Mouse (Mus musculus) forebrain, postnatal 0 days (tissue): ENCODE results near the gene Cacna1e. TPM values are rescaled to one million over a fixed set of nuclear protein-coding genes. Genes with fewer than 3 reads are reported as not detected.
A peak's percentile ranks its signal among the peaks of the same experiment; 100 is the strongest.

ENCODE experiments used
- ATAC-seq: fragments of 200-750 bp; cut with Nextera tagmentation; 2 replicates; pipeline ENCODE4 v1.8.0; 2017; ENCODE audit warnings: mild to moderate bottlenecking, moderate library complexity
- DNase-seq: peaks from one replicate; pipeline ENCODE4 v3.0.0-alpha.2; 2015
- H3K27ac ChIP-seq: fragments of 300-500 bp; sonication (generic); 2 replicates; pipeline ENCODE4 v1.5.1; 2014; ENCODE audit warnings: low read depth, mild to moderate bottlenecking, antibody characterized with exemption, low read length, moderate library complexity, mixed read lengths
- H3K27me3 ChIP-seq: fragments of 300-500 bp; sonication (generic); 2 replicates; pipeline ENCODE4 v1.6.1; 2014; ENCODE audit warnings: mild to moderate bottlenecking, low read length, mixed read lengths; ENCODE audit not compliant: insufficient read depth
- H3K36me3 ChIP-seq: fragments of 300-500 bp; sonication (generic); 2 replicates; pipeline ENCODE4 v1.6.1; 2014; ENCODE audit warnings: mild to moderate bottlenecking, moderate library complexity; ENCODE audit not compliant: insufficient read depth
- H3K4me1 ChIP-seq: fragments of 300-500 bp; sonication (generic); 2 replicates; pipeline ENCODE4 v1.6.1; 2014; ENCODE audit warnings: antibody characterized with exemption; ENCODE audit not compliant: insufficient read depth
- H3K4me2 ChIP-seq: fragments of 300-500 bp; sonication (generic); 2 replicates; pipeline ENCODE4 v1.6.1; 2014; ENCODE audit warnings: low read depth, mild to moderate bottlenecking, moderate library complexity
- H3K4me3 ChIP-seq: fragments of 300-500 bp; sonication (generic); 2 replicates; pipeline ENCODE4 v1.5.1; 2014; ENCODE audit warnings: low read depth, low read length, mixed read lengths
- H3K9ac ChIP-seq: fragments of 300-500 bp; sonication (generic); 2 replicates; pipeline ENCODE4 v1.6.1; 2014; ENCODE audit warnings: mild to moderate bottlenecking
- H3K9me3 ChIP-seq: fragments of 300-500 bp; sonication (generic); 2 replicates; pipeline ENCODE4 v1.6.1; 2016; ENCODE audit warnings: low read length
- CTCF ChIP-seq: sonication (generic); IDR thresholded peaks from 2 replicates; pipeline ENCODE4 v1.5.1; 2016; ENCODE audit warnings: antibody characterized with exemption, control low read depth, low read depth
- WGBS: fragments of 180-500 bp; shearing (Covaris S2); extraction: QIAGEN DNeasy Blood & Tissue Kit; methylation state at CpG from one replicate; pipeline ENCODE4 v1.1.7; 2014; 5-methylcytosine and 5-hydroxymethylcytosine counted together
- polyA plus RNA-seq: library from polyadenylated mRNA; unstranded; fragments of >200 nt; fragmentation: Nextera tagmentation; extraction: Ambion mirVana; gene quantifications from 2 replicates; pipeline ENCODE4 v1.2.1, GENCODE M21; 2015
- total RNA-seq: library from RNA; depleted of rRNA; stranded (reverse); fragments of >200 nt; gene quantifications from 2 replicates; pipeline ENCODE4 v1.2.3, GENCODE M21; 2014

Gene Cacna1e
- total and polyA plus RNA-seq, 2 experiments from 2014 or later, result 7.2 to 74.0 TPM

DNA sequence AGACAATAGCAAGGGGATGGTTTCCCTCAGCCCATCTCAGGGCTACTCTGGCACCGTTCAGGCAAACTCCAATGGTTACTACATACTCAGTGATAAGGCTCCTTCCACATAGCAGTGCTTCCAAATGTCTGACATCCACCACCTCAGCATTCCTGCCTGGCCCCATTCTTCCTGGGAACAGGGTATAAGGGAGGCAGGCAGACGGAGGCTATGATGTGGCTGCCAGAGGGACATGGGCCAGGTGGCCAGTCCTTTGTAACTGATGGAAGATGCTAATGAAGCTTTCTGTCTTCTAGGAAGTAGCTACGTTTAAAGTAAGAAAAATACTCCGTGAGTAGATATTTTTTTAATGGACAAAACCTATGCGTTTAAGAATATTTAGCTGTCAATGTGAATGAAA is 3.7 kb upstream of the Cacna1e start:
- WGBS, result 44% methylated on average over 5 of the region's 5 CpGs
- TF ChIP-seq CTCF, result no peak
- no peak overlapping the region for H3K4me3 ChIP-seq
- H3K9me3 ChIP-seq, result no peaks in the 10 kb centered on the region
- no peaks in the 10 kb centered on the region for H3K27me3 ChIP-seq
- no peak overlapping the region for H3K9ac ChIP-seq
- ATAC-seq (no peak), DNase-seq (peak; percentile 34)
- no peak overlapping the region for H3K4me2 ChIP-seq
- no peaks in the 10 kb centered on the region for H3K36me3 ChIP-seq
- H3K4me1 ChIP-seq, result peaks cover 24% of the 10 kb centered on the region
- H3K27ac ChIP-seq, result no peak overlapping the region

DNA sequence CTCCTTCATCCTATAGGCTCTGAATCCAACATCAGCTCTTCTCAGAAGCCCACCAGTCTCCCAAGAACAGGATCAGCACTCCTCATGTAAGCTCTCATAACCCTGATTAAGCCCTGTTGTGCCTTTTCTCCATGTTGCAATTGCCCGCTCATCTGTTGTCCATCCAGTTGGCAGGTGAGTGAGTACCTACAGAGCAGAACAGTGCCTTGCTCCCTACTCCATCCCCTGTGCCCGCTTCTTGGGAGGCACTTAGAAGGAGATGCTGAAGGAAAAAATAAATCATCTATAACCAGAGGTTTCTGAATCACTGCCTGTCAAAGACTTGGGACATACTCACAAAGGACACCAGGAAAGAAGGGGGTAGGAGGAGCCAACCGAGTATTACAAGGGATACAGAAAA is 3.2 kb upstream of the Cacna1e start:
- Histone ChIP-seq H3K9me3 (no peaks in the 10 kb centered on the region), H3K4me3 (no peak overlapping the region), H3K27me3 (no peaks in the 10 kb centered on the region), H3K4me2 (no peak overlapping the region), H3K27ac (no peak overlapping the region), H3K9ac (no peak overlapping the region), H3K4me1 (peaks cover 24% of the 10 kb centered on the region), H3K36me3 (no peaks in the 10 kb centered on the region)
- no peak for TF ChIP-seq CTCF
- ATAC-seq (no peak), DNase-seq (no peak)
- 69% methylated on average over 3 of the region's 3 CpGs for WGBS

DNA sequence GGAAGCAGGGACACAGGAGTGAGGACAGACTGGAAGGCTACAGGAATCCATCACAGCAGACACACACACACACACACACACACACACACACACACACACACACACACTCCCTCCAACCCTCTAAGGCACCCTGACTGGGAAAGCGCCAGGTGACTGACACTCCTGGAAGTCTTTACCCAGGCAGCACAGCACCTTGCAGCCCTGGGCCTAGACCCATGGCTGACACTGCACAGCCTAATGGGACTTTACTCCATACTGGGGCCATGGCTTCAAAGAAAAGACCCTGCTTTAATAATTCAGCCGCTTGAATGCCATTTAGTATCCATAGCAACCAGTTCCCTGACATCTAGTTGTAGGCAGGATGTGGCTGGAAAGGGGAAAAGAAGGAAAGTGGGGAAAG is 2.3 kb upstream of the Cacna1e start:
- H3K9ac ChIP-seq, result peak overlapping the region; percentile 14; the same call in 1 of the 2 replicates
- no peak overlapping the region for H3K4me3 ChIP-seq
- ATAC-seq, result peak; percentile 45; the same call in 1 of the 2 replicates
- WGBS, result 7% methylated on average over 2 of the region's 2 CpGs
- no peaks in the 10 kb centered on the region for H3K36me3 ChIP-seq
- H3K27me3 ChIP-seq, result no peaks in the 10 kb centered on the region
- peaks cover 24% of the 10 kb centered on the region for H3K4me1 ChIP-seq
- no peaks in the 10 kb centered on the region for H3K9me3 ChIP-seq
- peak; percentile 65 for DNase-seq
- H3K27ac ChIP-seq, result peak overlapping the region; percentile 57
- TF ChIP-seq CTCF, result no peak
- no peak overlapping the region for H3K4me2 ChIP-seq

DNA sequence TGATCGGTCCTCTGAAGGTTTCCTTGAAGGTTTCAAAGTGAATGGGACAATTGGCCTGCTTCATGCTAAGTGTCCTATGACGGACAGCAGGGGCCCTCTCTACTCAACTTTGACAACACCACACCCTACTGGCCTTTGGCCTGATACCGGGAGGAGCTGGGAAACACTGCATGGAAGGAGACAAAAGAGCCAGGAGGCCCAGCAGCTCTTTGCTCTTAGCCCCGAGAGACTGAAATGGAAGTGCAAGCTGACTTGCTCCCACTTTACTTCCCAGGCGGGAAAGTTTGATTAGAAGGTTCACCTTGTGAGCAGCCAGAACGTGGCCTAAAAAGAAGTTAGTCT is 877 bp upstream of the Cacna1e start:
- no peak overlapping the region for H3K4me3 ChIP-seq
- H3K9me3 ChIP-seq, result no peaks in the 10 kb centered on the region
- DNase-seq (no peak), ATAC-seq (no peak)
- no peak overlapping the region for H3K27ac ChIP-seq
- H3K27me3 ChIP-seq, result no peaks in the 10 kb centered on the region
- 51% methylated on average over 6 of the region's 6 CpGs for WGBS
- no peaks in the 10 kb centered on the region for H3K36me3 ChIP-seq
- H3K9ac ChIP-seq, result no peak overlapping the region
- no peak for TF ChIP-seq CTCF
- no peak overlapping the region for H3K4me2 ChIP-seq
- H3K4me1 ChIP-seq, result peaks cover 24% of the 10 kb centered on the region

DNA sequence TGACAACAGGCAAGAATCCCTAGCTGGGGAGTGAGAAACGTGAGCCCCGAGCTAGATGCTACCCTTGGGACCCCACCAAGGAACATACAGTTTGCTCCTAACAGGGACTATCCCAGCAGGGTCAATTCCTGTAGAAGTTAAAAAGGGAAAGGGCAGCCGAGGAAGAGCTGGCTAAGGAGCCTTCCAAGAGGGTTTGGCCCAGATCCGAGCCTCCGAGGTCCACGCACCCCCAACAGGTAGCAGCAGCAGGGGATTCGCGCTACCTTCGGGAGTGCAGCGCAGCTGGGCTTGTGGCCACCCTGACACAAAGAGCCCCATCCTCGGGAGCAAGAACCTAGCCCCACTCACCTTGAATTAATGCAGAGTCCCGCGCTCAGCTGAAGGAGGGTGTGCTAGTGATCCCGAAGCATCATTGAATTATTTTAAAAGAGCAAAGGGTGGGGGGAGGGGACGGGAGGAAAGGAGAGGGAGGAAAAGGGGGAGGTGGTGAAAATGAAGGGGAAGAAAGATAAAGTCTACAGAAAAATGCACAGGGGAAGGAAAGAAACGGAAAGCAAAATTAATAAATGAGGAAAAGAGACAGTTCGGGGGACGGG is 607 bp downstream of the Cacna1e start:
- H3K4me2 ChIP-seq, result peak overlapping the region; percentile 88
- no peaks in the 10 kb centered on the region for H3K36me3 ChIP-seq
- peaks cover 20% of the 10 kb centered on the region for H3K4me1 ChIP-seq
- peak overlapping the region; percentile 56 for H3K9ac ChIP-seq
- peak overlapping the region; percentile 47 for H3K4me3 ChIP-seq
- 2% methylated on average over 18 of the region's 18 CpGs for WGBS
- TF ChIP-seq CTCF, result no peak
- H3K27ac ChIP-seq, result no peak overlapping the region
- no peaks in the 10 kb centered on the region for H3K27me3 ChIP-seq
- DNase-seq (no peak), ATAC-seq (no peak)
- no peaks in the 10 kb centered on the region for H3K9me3 ChIP-seq

DNA sequence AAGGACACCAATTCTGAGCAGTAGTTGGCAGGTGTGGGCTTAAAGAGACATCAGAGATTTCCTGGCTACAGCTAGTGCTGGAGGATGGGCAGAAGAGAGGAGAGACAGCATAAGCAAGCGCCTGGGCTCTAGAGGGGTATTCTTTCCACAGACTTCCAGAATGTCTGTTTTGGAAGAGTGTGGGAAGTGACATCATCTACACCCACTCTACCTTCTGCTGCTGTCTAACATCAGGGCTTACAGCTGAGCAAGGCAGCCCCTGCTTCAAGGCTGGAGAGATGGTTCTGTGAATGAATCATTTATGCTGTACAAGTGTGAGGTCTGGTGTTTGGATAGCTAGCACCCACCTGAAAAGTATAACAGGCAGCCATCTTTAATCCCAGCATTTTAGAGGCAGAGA is 18.3 kb downstream of the Cacna1e start:
- WGBS, result 89% methylated on average over 1 of the region's 1 CpGs
- Histone ChIP-seq H3K4me2 (no peak overlapping the region), H3K27ac (no peak overlapping the region), H3K9ac (no peak overlapping the region), H3K27me3 (no peaks in the 10 kb centered on the region), H3K4me3 (no peak overlapping the region), H3K36me3 (no peaks in the 10 kb centered on the region), H3K9me3 (no peaks in the 10 kb centered on the region), H3K4me1 (no peaks in the 10 kb centered on the region)
- TF ChIP-seq CTCF, result no peak
- no peak for DNase-seq
- no peak for ATAC-seq

DNA sequence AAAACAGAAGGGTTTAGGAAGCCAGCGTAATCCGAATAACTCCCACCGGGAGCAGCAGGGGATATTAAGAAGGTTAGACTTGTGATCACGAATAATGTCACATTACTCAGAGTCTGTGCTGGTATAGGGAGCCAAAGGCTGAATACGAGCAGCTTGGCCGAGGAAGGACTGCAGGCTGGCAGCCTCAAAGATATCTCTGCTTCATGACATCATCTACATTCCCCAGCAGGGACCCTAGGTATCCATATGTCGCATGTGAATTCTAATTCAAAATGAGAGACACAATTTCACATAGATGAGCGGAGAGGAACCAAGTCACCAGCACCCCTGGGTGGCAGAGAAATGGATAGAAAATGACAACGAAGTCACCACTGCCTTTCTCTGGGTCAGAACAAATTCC is 22.9 kb downstream of the Cacna1e start:
- ATAC-seq, result peak; percentile 36; the same call in 1 of the 2 replicates
- WGBS, result 70% methylated on average over 9 of the region's 9 CpGs
- no peak for TF ChIP-seq CTCF
- no peaks in the 10 kb centered on the region for H3K27me3 ChIP-seq
- H3K4me1 ChIP-seq, result no peaks in the 10 kb centered on the region
- H3K9ac ChIP-seq, result no peak overlapping the region
- no peak overlapping the region for H3K27ac ChIP-seq
- H3K36me3 ChIP-seq, result no peaks in the 10 kb centered on the region
- no peak for DNase-seq
- H3K4me2 ChIP-seq, result no peak overlapping the region
- H3K9me3 ChIP-seq, result no peaks in the 10 kb centered on the region
- H3K4me3 ChIP-seq, result no peak overlapping the region

DNA sequence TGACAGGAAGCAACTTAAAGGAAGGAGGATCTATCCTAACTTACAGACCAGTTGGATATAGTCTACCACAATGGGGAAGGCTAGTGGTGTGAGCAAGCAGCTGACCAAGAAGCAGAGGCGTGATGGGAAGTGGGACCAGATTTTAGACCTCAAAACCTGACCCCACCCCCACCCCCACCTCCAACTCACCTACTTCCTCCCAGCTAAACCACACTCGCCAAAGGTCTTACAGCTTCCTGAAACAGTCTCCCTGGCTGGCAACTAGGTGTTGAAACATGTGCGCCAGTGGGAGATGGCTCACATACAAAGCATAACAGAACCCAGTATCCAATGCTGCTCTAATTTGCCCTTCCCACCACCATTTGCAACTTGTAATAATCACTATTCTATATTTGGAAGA is 29.7 kb downstream of the Cacna1e start:
- Histone ChIP-seq H3K27me3 (no peaks in the 10 kb centered on the region), H3K27ac (no peak overlapping the region)

More for the DNA sequence above, 29.7 kb downstream of the Cacna1e start:
- ATAC-seq (no peak), DNase-seq (no peak)
- Histone ChIP-seq H3K36me3 (no peaks in the 10 kb centered on the region), H3K4me3 (no peak overlapping the region), H3K4me1 (no peaks in the 10 kb centered on the region), H3K4me2 (no peak overlapping the region), H3K9ac (no peak overlapping the region), H3K9me3 (no peaks in the 10 kb centered on the region)
- 87% methylated on average over 3 of the region's 3 CpGs for WGBS
- no peak for TF ChIP-seq CTCF
